Mouse (Mus musculus) forebrain, embryonic 12.5 days (tissue): ENCODE data around the gene Bhlha9. TPM values are rescaled to one million over a fixed set of nuclear protein-coding genes. Genes with fewer than 3 reads are reported as not detected.

Experiments
- ATAC-seq: fragments of 200-750 bp; cut with Nextera tagmentation; 2 replicates; pipeline ENCODE4 v1.8.0; 2017; ENCODE audit warnings: moderate TSS enrichment; ENCODE audit not compliant: low FRiP score
- H3K27ac ChIP-seq: fragments of 300-500 bp; sonication (generic); 2 replicates; pipeline ENCODE4 v1.5.1; 2016; ENCODE audit warnings: mild to moderate bottlenecking
- H3K27me3 ChIP-seq: fragments of 300-500 bp; sonication (generic); 2 replicates; pipeline ENCODE4 v1.6.1; 2016; ENCODE audit warnings: mild to moderate bottlenecking
- H3K36me3 ChIP-seq: fragments of 300-500 bp; sonication (generic); replicated peaks from 2 replicates; pipeline ENCODE4 v1.6.1; 2016; ENCODE audit warnings: mild to moderate bottlenecking
- H3K4me1 ChIP-seq: fragments of 300-500 bp; sonication (generic); 2 replicates; pipeline ENCODE4 v1.6.1; 2016
- H3K4me2 ChIP-seq: fragments of 300-500 bp; sonication (generic); 2 replicates; pipeline ENCODE4 v1.6.1; 2016; ENCODE audit warnings: mild to moderate bottlenecking, moderate library complexity
- H3K4me3 ChIP-seq: fragments of 300-500 bp; sonication (generic); replicated peaks from 2 replicates; pipeline ENCODE4 v1.5.1; 2016; ENCODE audit warnings: mild to moderate bottlenecking
- H3K9ac ChIP-seq: fragments of 300-500 bp; sonication (generic); 2 replicates; pipeline ENCODE4 v1.6.1; 2016; ENCODE audit warnings: mild to moderate bottlenecking
- H3K9me3 ChIP-seq: fragments of 300-500 bp; sonication (generic); 2 replicates; pipeline ENCODE4 v1.6.1; 2016
- WGBS: fragments of 180-500 bp; shearing (Covaris S2); methylation state at CpG from one replicate; pipeline ENCODE4 v1.1.7; 2016; 5-methylcytosine and 5-hydroxymethylcytosine counted together
- polyA plus RNA-seq: library from polyadenylated mRNA; unstranded; fragments of >200 nt; fragmentation: Nextera tagmentation; extraction: Ambion mirVana; gene quantifications from 2 replicates; pipeline ENCODE4 v1.2.1, GENCODE M21; 2016

Bhlha9 gene
- polyA plus RNA-seq, 1 experiment from 2014 or later, result not detected

GRCm38 (mm10) chr11:76717000-76717399 lies 44.7 kb downstream of the Bhlha9 start:
- Histone ChIP-seq H3K27ac (no peak overlapping the region), H3K9me3 (no peaks in the 10 kb centered on the region), H3K9ac (no peak overlapping the region), H3K4me3 (no peak overlapping the region), H3K4me2 (no peak overlapping the region), H3K27me3 (peaks cover 3% of the 10 kb centered on the region; the same call in 1 of the 2 replicates), H3K4me1 (no peaks in the 10 kb centered on the region), H3K36me3 (no peaks in the 10 kb centered on the region)
- no peak for ATAC-seq
- 84% methylated on average over 4 of the region's 4 CpGs for WGBS

Other genes with a start within 250 kb of the Bhlha9 start
- 73.4 and 77.7 TPM in 2 replicates for gene Abr, start 50.2 kb upstream of the Bhlha9 start, polyA plus RNA-seq
- gene Trarg1, start 7.3 kb downstream of the Bhlha9 start, polyA plus RNA-seq, result not detected in 2 replicates
- gene Gosr1, start 91.1 kb downstream of the Bhlha9 start, polyA plus RNA-seq, result 29.7 and 31.9 TPM in 2 replicates
- 11.7 and 13.2 TPM in 2 replicates for gene Cpd, start 174.5 kb downstream of the Bhlha9 start, polyA plus RNA-seq
- not detected in 2 replicates for gene Tmigd1, start 229.7 kb downstream of the Bhlha9 start, polyA plus RNA-seq